Mouse (Mus musculus) MEL (cell line): ENCODE results near the gene Mfng.
A peak's percentile ranks its signal among the peaks of the same experiment; 100 is the strongest.

Experiments used
- CTCF ChIP-seq, 3 experiments: IDR thresholded peaks in 2 of 3; conservative IDR thresholded peaks in 1 of 3; 2 replicates each; pipeline ENCODE4 v1.5.1; 2011 to 2012; ENCODE audit warnings: low read length in 3 of 3, low read depth in 2 of 3, mild to moderate bottlenecking in 2 of 3, improper control_type of control experiment in 1 of 3, inconsistent platforms in 1 of 3, mixed read lengths in 1 of 3, moderate library complexity in 1 of 3; ENCODE audit not compliant: control insufficient read depth in 1 of 3, insufficient read depth in 1 of 3, poor library complexity in 1 of 3, severe bottlenecking in 1 of 3
- E2F4 ChIP-seq: IDR thresholded peaks from 2 replicates; pipeline ENCODE4 v1.6.1; 2011; ENCODE audit warnings: low read depth, low read length, improper control_type of control experiment, borderline replicate concordance
- EP300 ChIP-seq, 2 experiments: IDR thresholded peaks; 2 replicates each; pipeline ENCODE4 v1.6.1; 2011; ENCODE audit warnings: improper control_type of control experiment in 2 of 2, low read length in 2 of 2, low read depth in 1 of 2, mild to moderate bottlenecking in 1 of 2
- ETS1 ChIP-seq: IDR thresholded peaks from 2 replicates; pipeline ENCODE4 v1.6.1; 2012; ENCODE audit warnings: low read depth, mild to moderate bottlenecking, inconsistent platforms, low read length, improper control_type of control experiment, moderate library complexity
- GABPA ChIP-seq: IDR thresholded peaks from 2 replicates; pipeline ENCODE4 v1.6.1; 2012; ENCODE audit warnings: low read depth, mild to moderate bottlenecking, inconsistent platforms, low read length, improper control_type of control experiment, moderate library complexity
- GATA1 ChIP-seq: IDR thresholded peaks from 2 replicates; pipeline ENCODE4 v1.6.1; 2011; ENCODE audit warnings: low read depth, low read length, improper control_type of control experiment
- MAX ChIP-seq: IDR thresholded peaks from 2 replicates; pipeline ENCODE4 v1.6.1; 2011; ENCODE audit warnings: low read length, improper control_type of control experiment
- POLR2AphosphoS2 ChIP-seq: IDR thresholded peaks from 2 replicates; pipeline ENCODE4 v1.6.1; 2011; ENCODE audit warnings: low read length, improper control_type of control experiment
- SMC3 ChIP-seq: IDR thresholded peaks from 2 replicates; pipeline ENCODE4 v1.6.1; 2011; ENCODE audit warnings: low read depth, low read length, improper control_type of control experiment
- TCF12 ChIP-seq: IDR thresholded peaks from 2 replicates; pipeline ENCODE4 v1.6.1; 2014; ENCODE audit warnings: low read depth, mild to moderate bottlenecking, inconsistent platforms, low read length, improper control_type of control experiment, moderate library complexity
- ZC3H11A ChIP-seq: IDR thresholded peaks from 2 replicates; pipeline ENCODE4 v1.6.1; 2012; ENCODE audit warnings: low read depth, mild to moderate bottlenecking, inconsistent platforms, low read length, improper control_type of control experiment

- TF ChIP-seq ZC3H11A, result no peak
- no peak for TF ChIP-seq GATA1
- no peak for TF ChIP-seq GABPA
- TF ChIP-seq POLR2AphosphoS2, result no peak
- TF ChIP-seq TCF12, result no peak
- TF ChIP-seq ETS1, result no peak
- TF ChIP-seq CTCF (IDR thresholded peaks at IDR 0.05 in 2 of 3, conservative IDR thresholded peaks at IDR 0.05 in 1 of 3; ENCODE audit: control insufficient read depth in 1 of 3, insufficient read depth in 1 of 3, low read depth in 2 of 3, low read length in 3 of 3, poor library complexity in 1 of 3, severe bottlenecking in 1 of 3), result peak; percentile 30 to 50 (median 31); a peak in 5 of 6 replicates
- TF ChIP-seq MAX, result no peak
- no peak for TF ChIP-seq EP300 (IDR thresholded peaks at IDR 0.05; ENCODE audit: low read depth in 1 of 2, low read length in 2 of 2)
- no peak for TF ChIP-seq SMC3
- no peak for TF ChIP-seq E2F4
These were observed 4.2 kb downstream of the Mfng start for GRCm38 (mm10) chr15:78769064-78769463.
